Mouse (Mus musculus) C2C12 (cell line): Measurements from ENCODE around the gene Otulin.

Source experiments
- CTCF ChIP-seq: IDR thresholded peaks from one replicate; pipeline ENCODE4 v1.5.1; 2011; ENCODE audit not compliant: control insufficient read depth, insufficient read depth, insufficient read length
- MYOD1 ChIP-seq: IDR thresholded peaks from one replicate; pipeline ENCODE4 v1.6.1; 2011; ENCODE audit warnings: low read depth; ENCODE audit not compliant: control insufficient read depth, insufficient read length
- USF1 ChIP-seq: IDR thresholded peaks from one replicate; pipeline ENCODE4 v1.6.1; 2011; ENCODE audit warnings: low read depth, mild to moderate bottlenecking, control low read depth, moderate library complexity

DNA sequence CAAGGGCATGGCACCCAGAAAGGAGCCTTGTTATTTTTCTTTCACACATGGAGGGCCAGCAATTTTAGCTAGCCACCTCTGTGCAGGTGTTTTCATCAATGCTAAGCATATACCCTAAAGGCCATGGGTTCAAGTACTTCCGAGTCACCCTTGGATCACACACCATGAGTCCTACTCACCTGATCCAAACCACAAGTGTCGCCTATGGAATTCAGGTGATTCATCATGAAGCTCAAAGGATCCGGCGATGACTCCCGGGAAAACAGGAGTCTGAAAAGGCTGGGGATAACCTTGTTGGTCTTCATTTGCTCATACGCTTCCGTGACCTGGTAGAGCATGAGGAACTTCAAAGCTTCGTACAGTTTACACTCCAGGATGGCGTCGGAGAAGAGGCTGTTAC lies 27.4 kb upstream of the Otulin start:
- TF ChIP-seq CTCF: no peak
- TF ChIP-seq MYOD1: no peak
- no peak for TF ChIP-seq USF1
